Mouse (Mus musculus): ENCODE results near the gene Gm37240.

DNA sequence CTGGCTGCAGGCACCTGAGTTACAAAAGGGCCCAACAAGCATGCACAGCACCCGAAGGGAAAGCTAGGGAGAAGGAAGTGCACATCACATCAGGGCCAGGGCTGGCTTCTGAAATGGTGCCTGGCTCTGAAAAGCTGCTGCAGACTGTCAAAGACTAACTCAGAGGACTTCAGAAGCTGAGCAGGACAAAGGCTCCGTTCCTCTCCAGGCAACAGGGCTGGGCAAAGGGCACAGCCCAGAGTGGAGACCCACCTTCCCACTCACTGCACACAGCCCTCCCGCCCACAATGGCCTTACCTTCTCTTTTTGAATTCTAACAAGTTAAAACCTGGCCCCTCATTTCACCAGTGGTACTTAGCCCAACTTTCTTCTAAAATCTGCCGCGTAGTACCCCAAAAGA, 223.5 kb downstream of the Gm37240 start:
- TF ChIP-seq CTCF (IDR thresholded peaks at IDR 0.05; ENCODE audit: insufficient read depth, low read depth, low read length) (no peak), POLR2A (IDR thresholded peaks at IDR 0.05; ENCODE audit: insufficient read depth, low read depth, low read length) (no peak)

Data from olfactory bulb, adult 2 months (tissue).